In the genomic region with DNA sequence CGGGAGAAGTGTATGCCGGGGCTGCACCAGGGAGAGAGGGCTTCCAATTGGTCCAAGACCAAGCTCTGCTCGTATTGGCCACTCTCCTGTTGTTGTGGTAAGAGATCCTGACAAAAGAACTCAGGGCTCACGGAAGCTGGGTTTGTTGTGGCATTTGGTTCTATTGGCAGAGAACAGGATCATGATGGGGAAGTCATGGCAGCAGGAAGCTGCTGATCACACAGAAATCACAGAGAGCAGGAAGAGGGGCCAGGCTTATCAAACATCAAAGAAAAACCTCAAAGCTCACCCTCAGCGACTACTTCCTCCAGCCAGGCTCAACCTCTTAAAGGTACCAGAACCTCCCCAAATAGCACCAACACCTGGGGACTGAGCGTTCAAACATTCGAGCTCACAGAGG, we compare ENCODE assay signal across 10 mouse cellular contexts. TPM values are rescaled to one million over a fixed set of nuclear protein-coding genes. Genes with fewer than 3 reads are reported as not detected.
DNase-seq lines count a peak whose midpoint lies in the region; ATAC-seq lines count a peak whose summit lies in the region.
"Had no signal": no experiment of that assay in that cellular context is flagged by ENCODE, and none has a peak within 500 bp of the region (broad histone marks: within the 10 kb centered on the region; RNA-seq: fewer than 3 reads in every experiment).

No protein-coding gene starts in this region.

- no peak for DNase-seq in heart, postnatal 4 days
- DNase-seq in spleen, postnatal 36 days (ENCODE audit: low spot score in 2 of 2), result peak; percentile 20 to 29
- DNase-seq in spleen, adult 12 weeks (ENCODE audit: low spot score), result no peak
- peak; percentile 49 for DNase-seq in splenic B cell, adult 2 months (ENCODE audit: low read depth, low spot score)
- no peak for DNase-seq in left cerebral cortex, adult 9 months (ENCODE audit: low spot score in 2 of 2)
- DNase-seq in frontal cortex, adult 2 months (ENCODE audit: extremely low spot score in 1 of 2, low spot score in 1 of 2), result no peak
- DNase-seq: adrenal gland, postnatal 25 days had no signal

- no peak overlapping the region for H3K9ac ChIP-seq in heart, embryonic 14.5 days (ENCODE audit: low read length)

- 21% methylated on average over 7 of the region's 7 CpGs for WGBS in heart, embryonic 14.5 days

- 0 out of 2 replicates have a peak overlapping the region, but pooled peaks have one; percentile 12 for H3K4me2 ChIP-seq in heart, embryonic 14.5 days (ENCODE audit: low read length)

- H3K9me3 ChIP-seq in heart, embryonic 14.5 days (ENCODE audit: control insufficient read depth, low read length), result no peaks in the 10 kb centered on the region
- H3K9me3 ChIP-seq: midbrain, embryonic 10.5 days had no signal

- H3K4me3 ChIP-seq in heart, embryonic 14.5 days (ENCODE audit: control insufficient read depth in 1 of 2, insufficient read depth in 1 of 2, low read depth in 1 of 2, low read length in 2 of 2), result no peak overlapping the region
- H3K4me3 ChIP-seq: midbrain, embryonic 10.5 days had no signal

- no peaks in the 10 kb centered on the region for H3K27me3 ChIP-seq in heart, embryonic 14.5 days (ENCODE audit: control insufficient read depth, insufficient read depth, low read length)
- no peaks in the 10 kb centered on the region for H3K27me3 ChIP-seq in splenic B cell, adult 2 months (ENCODE audit: control insufficient read depth, insufficient read depth, low read length, poor library complexity, severe bottlenecking)

- no peak for ATAC-seq in heart, embryonic 14.5 days (ENCODE audit: insufficient number of reproducible peaks, insufficient read depth, low FRiP score, low read depth)
- peak; percentile 88 to 91 for ATAC-seq in hematopoietic stem cell, adult 5-6 weeks (replicated peaks in 1 of 2; ENCODE audit: insufficient read depth in 1 of 2, low FRiP score in 2 of 2, low TSS enrichment in 1 of 2, low read depth in 1 of 2, poor library complexity in 2 of 2, severe bottlenecking in 2 of 2)

- no peaks in the 10 kb centered on the region for H3K36me3 ChIP-seq in heart, embryonic 14.5 days (ENCODE audit: control insufficient read depth, insufficient read depth, low read length)
- H3K36me3 ChIP-seq in splenic B cell, adult 2 months (ENCODE audit: control insufficient read depth, insufficient read depth, low read length, poor library complexity, severe bottlenecking), result no peaks in the 10 kb centered on the region
- H3K36me3 ChIP-seq: midbrain, embryonic 10.5 days had no signal

- H3K27ac ChIP-seq in heart, embryonic 14.5 days (replicated peaks in 1 of 2; ENCODE audit: control insufficient read depth in 1 of 2, insufficient read depth in 1 of 2, low read depth in 2 of 2, low read length in 2 of 2), result no peak overlapping the region
- H3K27ac ChIP-seq: midbrain, embryonic 10.5 days had no signal

- peaks cover 3 to 9% of the 10 kb centered on the region in 2 experiments for H3K4me1 ChIP-seq in heart, embryonic 14.5 days (ENCODE audit: control insufficient read depth in 2 of 2, insufficient read depth in 2 of 2, low read length in 2 of 2)

RNA-seq across cellular contexts. Expression of a gene that starts 41.3 kb away (rescaled TPM):
- polyA plus RNA-seq in heart, embryonic 14.5 days (2014; fragmentation: Nextera tagmentation; extraction: Ambion mirVana), result 15.6 and 17.8 TPM in 2 replicates
- total RNA-seq in heart, postnatal 4 days (2021), result 10 to 100 TPM; 15.9 to 22.2 TPM
- 63.1 and 74.7 TPM in 2 replicates for total RNA-seq in hematopoietic stem cell, adult 5-6 weeks (2017)
- polyA plus RNA-seq in frontal cortex, adult 2 months (2012; rRNA removed), result 2.0 and 2.7 TPM in 2 replicates

RNA-seq across cellular contexts. Expression of a gene that starts 58.9 kb away (rescaled TPM):
- 138 and 157 TPM in 2 replicates for polyA plus RNA-seq in heart, embryonic 14.5 days (2014; fragmentation: Nextera tagmentation; extraction: Ambion mirVana)
- 100 to 1,000 TPM in 1 of 2 experiments, 10 to 100 TPM in 1; 97.3 to 103 TPM for total RNA-seq in heart, postnatal 4 days (2021)
- 7.4 and 13.3 TPM in 2 replicates for total RNA-seq in hematopoietic stem cell, adult 5-6 weeks (2017)
- polyA plus RNA-seq in frontal cortex, adult 2 months (2012; rRNA removed), result 155 and 168 TPM in 2 replicates

Comparison
In these comparisons a context has a peak if more than half of its experiments do, and no peak if none do; other contexts are left out.
1. DNase-seq: peak in spleen, postnatal 36 days (2 of 2) and splenic B cell, adult 2 months (single experiment); none in heart, postnatal 4 days (single experiment), spleen, adult 12 weeks (single experiment), left cerebral cortex, adult 9 months (0 of 2) and frontal cortex, adult 2 months (0 of 2).